Mouse (Mus musculus): Measurements from ENCODE around the gene 3110001I22Rik. TPM values are rescaled to one million over a fixed set of nuclear protein-coding genes. Genes with fewer than 3 reads are reported as not detected.

Gene 3110001I22Rik
- total and polyA plus RNA-seq, 3 experiments, result 8.8 to 10.8 TPM; not detected in 1

GRCm38 (mm10) chr16:13658886-13659285 is 12.8 kb upstream of the 3110001I22Rik start:
- Histone ChIP-seq H3K27me3 (ENCODE audit: control insufficient read depth in 1 of 2, insufficient read depth in 2 of 2, low read length in 2 of 2) (no peaks in the 10 kb centered on the region), H3K27ac (ENCODE audit: control insufficient read depth, low read depth, low read length) (no peak overlapping the region), H3K4me1 (ENCODE audit: control insufficient read depth in 1 of 2, insufficient read depth in 2 of 2, low read length in 2 of 2) (no peaks in the 10 kb centered on the region), H3K9ac (ENCODE audit: control insufficient read depth, low read depth, low read length, poor library complexity, severe bottlenecking) (no peak overlapping the region), H3K36me3 (ENCODE audit: control insufficient read depth in 1 of 2, insufficient read depth in 2 of 2, low read length in 2 of 2) (peaks cover 4 to 10% of the 10 kb centered on the region in 2 experiments), H3K4me3 (ENCODE audit: control insufficient read depth in 1 of 2, insufficient read depth in 1 of 2, low read depth in 2 of 2, low read length in 2 of 2) (no peak overlapping the region), H3K79me2 (ENCODE audit: control insufficient read depth, insufficient read depth, low read length, poor library complexity) (no peaks in the 10 kb centered on the region; the same call in 1 of the 2 replicates), H3K9me3 (replicated peaks; ENCODE audit: insufficient read depth, low read length) (no peaks in the 10 kb centered on the region)
- no peak for TF ChIP-seq TAL1 (IDR thresholded peaks at IDR 0.05; ENCODE audit: low read length)
- TF ChIP-seq MAFK (IDR thresholded peaks at IDR 0.05; ENCODE audit: borderline replicate concordance, low read depth, low read length), result no peak
- TF ChIP-seq ZC3H11A (IDR thresholded peaks at IDR 0.05; ENCODE audit: low read depth, low read length), result no peak
- no peak for TF ChIP-seq MYC (IDR thresholded peaks at IDR 0.05; ENCODE audit: low read depth, low read length)
- no peak for TF ChIP-seq ETS1 (IDR thresholded peaks at IDR 0.05; ENCODE audit: low read depth, low read length)
- no peak for TF ChIP-seq SMC3 (IDR thresholded peaks at IDR 0.05; ENCODE audit: low read depth, low read length)
- no peak for TF ChIP-seq USF1 (IDR thresholded peaks at IDR 0.05; ENCODE audit: low read depth, low read length)
- no peak for TF ChIP-seq SIN3A (IDR thresholded peaks at IDR 0.05; ENCODE audit: low read length)
- no peak for TF ChIP-seq BHLHE40 (IDR thresholded peaks at IDR 0.05; ENCODE audit: borderline replicate concordance, low read depth, low read length)
- no peak for TF ChIP-seq GATA1 (IDR thresholded peaks at IDR 0.05; ENCODE audit: low read depth, low read length)
- TF ChIP-seq MAZ (IDR thresholded peaks at IDR 0.05; ENCODE audit: low read depth, low read length), result no peak
- no peak for TF ChIP-seq TCF12 (IDR thresholded peaks at IDR 0.05; ENCODE audit: low read depth, low read length)
- DNase-seq (ENCODE audit: low read depth, low spot score), result no peak

- Histone ChIP-seq H3K9me3 (replicated peaks; ENCODE audit: insufficient read depth, low read length) (no peaks in the 10 kb centered on the region), H3K27me3 (ENCODE audit: control insufficient read depth in 1 of 2, insufficient read depth in 2 of 2, low read length in 2 of 2) (no peaks in the 10 kb centered on the region), H3K36me3 (ENCODE audit: control insufficient read depth in 1 of 2, insufficient read depth in 2 of 2, low read length in 2 of 2) (peaks cover 4 to 11% of the 10 kb centered on the region in 2 experiments)
Measured at GRCm38 (mm10) chr16:13660736-13661135, 11.0 kb upstream of the 3110001I22Rik start.

GRCm38 (mm10) chr16:13667878-13668343 is 3.8 kb upstream of the 3110001I22Rik start, which contains the start of gene Parn:
Gene Parn, minus strand, starts transcription at chr16:13668170.
- no peaks in the 10 kb centered on the region for H3K27me3 ChIP-seq (ENCODE audit: control insufficient read depth in 1 of 2, insufficient read depth in 2 of 2, low read length in 2 of 2)
- H3K4me3 ChIP-seq (ENCODE audit: control insufficient read depth in 1 of 2, insufficient read depth in 1 of 2, low read depth in 2 of 2, low read length in 2 of 2), result peak within 1 kb of the TSS; percentile 81 to 94
- peak within 1 kb of the TSS; percentile 93 for H3K9ac ChIP-seq (ENCODE audit: control insufficient read depth, low read depth, low read length, poor library complexity, severe bottlenecking)
- H3K27ac ChIP-seq (ENCODE audit: control insufficient read depth, low read depth, low read length), result peak within 1 kb of the TSS; percentile 88
- peak; percentile 96 for DNase-seq (ENCODE audit: low read depth, low spot score)
- no peaks in the 10 kb centered on the region for H3K9me3 ChIP-seq (replicated peaks; ENCODE audit: insufficient read depth, low read length)
- peaks cover 17% of the 10 kb centered on the region for H3K79me2 ChIP-seq (ENCODE audit: control insufficient read depth, insufficient read depth, low read length, poor library complexity)
- peaks cover 2 to 16% of the 10 kb centered on the region in 2 experiments; a peak in 3 of 4 replicates for H3K36me3 ChIP-seq (ENCODE audit: control insufficient read depth in 1 of 2, insufficient read depth in 2 of 2, low read length in 2 of 2)
- H3K4me1 ChIP-seq (ENCODE audit: control insufficient read depth in 1 of 2, insufficient read depth in 2 of 2, low read length in 2 of 2), result peaks cover 3 to 16% of the 10 kb centered on the region in 2 experiments; a peak in 3 of 4 replicates
- peak; percentile 97 for TF ChIP-seq SIN3A (IDR thresholded peaks at IDR 0.05; ENCODE audit: low read length)
- TF ChIP-seq USF1 (IDR thresholded peaks at IDR 0.05; ENCODE audit: low read depth, low read length), result peak; percentile 55; the same call in 1 of the 2 replicates
- peak; percentile 48; the same call in 1 of the 2 replicates for TF ChIP-seq ETS1 (IDR thresholded peaks at IDR 0.05; ENCODE audit: low read depth, low read length)
- peak; percentile 75 for TF ChIP-seq MYC (IDR thresholded peaks at IDR 0.05; ENCODE audit: low read depth, low read length)
- TF ChIP-seq E2F4 (IDR thresholded peaks at IDR 0.05; ENCODE audit: borderline replicate concordance, low read depth, low read length), result no peak
- TF ChIP-seq ZNF384 (IDR thresholded peaks at IDR 0.05; ENCODE audit: low read depth, low read length), result 0 out of 2 replicates have a peak, but pooled peaks have one; percentile 16
- no peak for TF ChIP-seq ZC3H11A (IDR thresholded peaks at IDR 0.05; ENCODE audit: low read depth, low read length)
- TF ChIP-seq POLR2AphosphoS5 (IDR thresholded peaks at IDR 0.05; ENCODE audit: borderline replicate concordance, low read depth, low read length), result no peak
- TF ChIP-seq NRF1 (IDR thresholded peaks at IDR 0.05; ENCODE audit: insufficient read depth, low read depth, low read length, poor library complexity, severe bottlenecking), result peak; percentile 95
- TF ChIP-seq USF2 (IDR thresholded peaks at IDR 0.05; ENCODE audit: borderline replicate concordance in 1 of 2, insufficient read depth in 1 of 2, low read depth in 1 of 2, low read length in 2 of 2), result no peak
- TF ChIP-seq BHLHE40 (IDR thresholded peaks at IDR 0.05; ENCODE audit: borderline replicate concordance, low read depth, low read length), result peak; percentile 66; the same call in 1 of the 2 replicates
- peak; percentile 69 for TF ChIP-seq POLR2AphosphoS2 (IDR thresholded peaks at IDR 0.05; ENCODE audit: low read length)
- no peak for TF ChIP-seq MAZ (IDR thresholded peaks at IDR 0.05; ENCODE audit: low read depth, low read length)
- TF ChIP-seq EP300 (IDR thresholded peaks at IDR 0.05; ENCODE audit: low read depth in 1 of 2, low read length in 2 of 2), result no peak; a peak in 1 of 4 replicates
- no peak for TF ChIP-seq KAT2A (conservative IDR thresholded peaks at IDR 0.05; ENCODE audit: low read depth, low read length)
- TF ChIP-seq ZKSCAN1 (IDR thresholded peaks at IDR 0.05; ENCODE audit: low read depth, low read length), result no peak
- TF ChIP-seq ELF1 (IDR thresholded peaks at IDR 0.05; ENCODE audit: low read depth, low read length), result peak; percentile 99
- peak; percentile 65 for TF ChIP-seq TCF12 (IDR thresholded peaks at IDR 0.05; ENCODE audit: low read depth, low read length)

More at GRCm38 (mm10) chr16:13660736-13661135, 11.0 kb upstream of the 3110001I22Rik start:
- Histone ChIP-seq H3K4me3 (ENCODE audit: control insufficient read depth in 1 of 2, insufficient read depth in 1 of 2, low read depth in 2 of 2, low read length in 2 of 2) (no peak overlapping the region), H3K27ac (ENCODE audit: control insufficient read depth, low read depth, low read length) (no peak overlapping the region), H3K79me2 (ENCODE audit: control insufficient read depth, insufficient read depth, low read length, poor library complexity) (no peaks in the 10 kb centered on the region; the same call in 1 of the 2 replicates), H3K9ac (ENCODE audit: control insufficient read depth, low read depth, low read length, poor library complexity, severe bottlenecking) (no peak overlapping the region), H3K4me1 (ENCODE audit: control insufficient read depth in 1 of 2, insufficient read depth in 2 of 2, low read length in 2 of 2) (no peaks in the 10 kb centered on the region)
- no peak for TF ChIP-seq TAL1 (IDR thresholded peaks at IDR 0.05; ENCODE audit: low read length)
- no peak for TF ChIP-seq ZMIZ1 (IDR thresholded peaks at IDR 0.05; ENCODE audit: low read depth, low read length)
- no peak for TF ChIP-seq SMC3 (IDR thresholded peaks at IDR 0.05; ENCODE audit: low read depth, low read length)
- no peak for DNase-seq (ENCODE audit: low read depth, low spot score)

Measured in MEL (cell line).